Mouse (Mus musculus): ENCODE data around the gene 2210407C18Rik. TPM values are rescaled to one million over a fixed set of nuclear protein-coding genes. Genes with fewer than 3 reads are reported as not detected.

Gene 2210407C18Rik
- not detected for polyA plus RNA-seq (2017; shearing (Covaris generic))

GRCm38 (mm10) chr11:58615975-58616374 lies at the start of gene 2210407C18Rik:
Gene 2210407C18Rik (minus strand): TSS chr11:58616075.

DNA sequence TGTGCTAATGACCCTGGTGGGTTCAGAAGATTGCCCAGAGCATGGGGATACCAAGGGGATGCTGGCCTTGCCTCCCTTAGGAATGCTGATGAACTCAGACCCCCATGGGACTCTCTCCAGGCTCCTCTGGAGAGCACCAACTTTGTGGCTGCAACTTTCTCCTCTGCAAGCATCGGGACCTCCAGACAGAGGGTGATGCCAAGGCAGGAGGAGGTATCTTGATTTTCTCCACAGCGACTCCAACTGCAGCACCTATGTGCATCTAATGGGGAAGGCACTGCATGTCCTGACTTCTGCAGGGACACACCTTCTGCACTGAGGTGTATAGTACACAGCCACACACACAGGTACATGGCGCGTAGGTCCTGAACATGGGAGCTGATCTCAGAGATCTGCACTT lies 42.7 kb upstream of the 2210407C18Rik start, which contains the start of gene Olfr322:
TSS of gene Olfr322 (plus strand) at position 187 of the 400 bp plus-strand sequence.

GRCm38 (mm10) chr11:58640272-58640867 lies 24.5 kb upstream of the 2210407C18Rik start, which contains the start of gene Trim58:
Gene Trim58 (plus strand): TSS chr11:58640465.

GRCm38 (mm10) chr11:58630401-58630800 lies 14.5 kb upstream of the 2210407C18Rik start, which contains the start of gene Olfr323:
Gene Olfr323 (minus strand): TSS chr11:58630501.

DNA sequence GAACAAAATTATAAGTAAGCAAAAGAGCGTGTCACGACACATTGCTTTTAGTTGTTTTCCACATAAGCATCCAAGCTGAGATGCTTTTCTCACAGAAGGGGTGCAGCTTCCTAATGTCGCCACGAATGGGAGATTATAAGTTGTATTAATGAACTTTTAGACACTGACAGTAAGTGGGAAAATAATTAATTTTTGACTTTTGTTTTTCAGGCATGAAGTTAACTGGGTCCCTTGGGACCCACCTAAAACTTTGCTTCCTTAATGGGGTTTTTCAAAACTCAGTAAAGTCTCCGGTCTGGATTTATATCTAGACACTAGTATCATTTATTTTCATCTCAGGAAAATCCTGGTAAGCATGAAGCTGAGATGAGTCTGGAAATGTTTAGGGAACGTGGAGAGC lies 21.1 kb downstream of the 2210407C18Rik start, which contains the start of gene Olfr324:
TSS of gene Olfr324 (plus strand) at position 301 of the 400 bp plus-strand sequence.

GRCm38 (mm10) chr11:58577430-58577829 lies 38.4 kb downstream of the 2210407C18Rik start, which contains the start of gene Olfr325:
Gene Olfr325 (plus strand): TSS chr11:58577730.

DNA sequence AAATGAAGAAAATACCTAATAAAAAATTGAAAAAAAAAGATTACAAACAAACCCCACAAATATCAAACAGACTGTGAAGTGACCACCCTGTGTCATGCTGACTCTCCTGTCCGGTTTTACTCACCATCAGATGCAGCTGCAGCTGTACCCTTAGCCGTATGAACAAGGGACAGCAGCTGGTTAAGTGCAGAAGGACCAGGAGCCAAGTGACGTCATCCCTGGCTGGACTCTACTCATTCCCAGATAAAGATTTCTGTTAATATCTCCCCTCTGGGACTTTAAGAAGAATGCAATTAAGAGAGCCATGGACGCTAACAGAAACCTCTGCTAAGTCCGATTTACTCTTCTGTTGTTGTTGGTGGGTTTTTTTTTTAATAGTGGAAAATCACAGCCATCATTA lies 45.5 kb downstream of the 2210407C18Rik start, which contains the start of gene Olfr224:
TSS of gene Olfr224 (minus strand) at position 149 of the 400 bp plus-strand sequence.

Other genes starting within 250 kb of the 2210407C18Rik start
- gene Lypd8, start 237.0 kb downstream of the 2210407C18Rik start, polyA plus RNA-seq (2017; shearing (Covaris generic)) = not detected
- gene 1810065E05Rik, start 195.0 kb downstream of the 2210407C18Rik start, polyA plus RNA-seq (2017; shearing (Covaris generic)) = not detected
- not detected for gene Gm12253, start 183.5 kb downstream of the 2210407C18Rik start, polyA plus RNA-seq (2017; shearing (Covaris generic))
- gene Lypd9, start 163.2 kb downstream of the 2210407C18Rik start, polyA plus RNA-seq (2017; shearing (Covaris generic)) = not detected
- not detected for gene Olfr30, start 153.8 kb downstream of the 2210407C18Rik start, polyA plus RNA-seq (2017; shearing (Covaris generic))
- not detected for gene Olfr332, start 123.5 kb downstream of the 2210407C18Rik start, polyA plus RNA-seq (2017; shearing (Covaris generic))
- gene Olfr331, start 113.5 kb downstream of the 2210407C18Rik start, polyA plus RNA-seq (2017; shearing (Covaris generic)) = not detected
- 0.41 TPM for gene Olfr330, start 81.2 kb downstream of the 2210407C18Rik start, polyA plus RNA-seq (2017; shearing (Covaris generic))
- not detected for gene Olfr329-ps, start 69.7 kb downstream of the 2210407C18Rik start, polyA plus RNA-seq (2017; shearing (Covaris generic))
- 0.19 TPM for gene Olfr328, start 60.4 kb downstream of the 2210407C18Rik start, polyA plus RNA-seq (2017; shearing (Covaris generic))
- not detected for gene Olfr224, start 45.5 kb downstream of the 2210407C18Rik start, polyA plus RNA-seq (2017; shearing (Covaris generic))
- gene Olfr325, start 38.3 kb downstream of the 2210407C18Rik start, polyA plus RNA-seq (2017; shearing (Covaris generic)) = not detected
- not detected for gene Olfr324, start 21.0 kb downstream of the 2210407C18Rik start, polyA plus RNA-seq (2017; shearing (Covaris generic))
- gene Olfr323, start 14.4 kb upstream of the 2210407C18Rik start, polyA plus RNA-seq (2017; shearing (Covaris generic)) = not detected
- not detected for gene Trim58, start 24.4 kb upstream of the 2210407C18Rik start, polyA plus RNA-seq (2017; shearing (Covaris generic))
- not detected for gene Olfr322, start 42.7 kb upstream of the 2210407C18Rik start, polyA plus RNA-seq (2017; shearing (Covaris generic))
- gene Olfr320, start 65.0 kb upstream of the 2210407C18Rik start, polyA plus RNA-seq (2017; shearing (Covaris generic)) = not detected
- gene Olfr319, start 83.1 kb upstream of the 2210407C18Rik start, polyA plus RNA-seq (2017; shearing (Covaris generic)) = not detected
- gene Olfr318, start 107.9 kb upstream of the 2210407C18Rik start, polyA plus RNA-seq (2017; shearing (Covaris generic)) = not detected
- not detected for gene Olfr317, start 123.1 kb upstream of the 2210407C18Rik start, polyA plus RNA-seq (2017; shearing (Covaris generic))
- not detected for gene Olfr316, start 136.7 kb upstream of the 2210407C18Rik start, polyA plus RNA-seq (2017; shearing (Covaris generic))
- gene Olfr315, start 157.1 kb upstream of the 2210407C18Rik start, polyA plus RNA-seq (2017; shearing (Covaris generic)) = not detected
- not detected for gene Olfr314, start 166.9 kb upstream of the 2210407C18Rik start, polyA plus RNA-seq (2017; shearing (Covaris generic))
- gene Fam183b, start 185.9 kb upstream of the 2210407C18Rik start, polyA plus RNA-seq (2017; shearing (Covaris generic)) = not detected
- not detected for gene Olfr313, start 198.9 kb upstream of the 2210407C18Rik start, polyA plus RNA-seq (2017; shearing (Covaris generic))
- 0.12 TPM for gene Olfr312, start 213.2 kb upstream of the 2210407C18Rik start, polyA plus RNA-seq (2017; shearing (Covaris generic))
- gene Olfr311, start 223.2 kb upstream of the 2210407C18Rik start, polyA plus RNA-seq (2017; shearing (Covaris generic)) = not detected
- gene Gm12258, start 231.1 kb upstream of the 2210407C18Rik start, polyA plus RNA-seq (2017; shearing (Covaris generic)) = 1.7 TPM